Mouse (Mus musculus) lung, embryonic 14.5 days (tissue): ENCODE measurements around the gene Nrp2. TPM values are rescaled to one million over a fixed set of nuclear protein-coding genes. Genes with fewer than 3 reads are reported as not detected.

Experiments
- ATAC-seq: fragments of 200-750 bp; cut with Nextera tagmentation; 2 replicates; pipeline ENCODE4 v1.8.0; 2017; ENCODE audit warnings: mild to moderate bottlenecking, moderate TSS enrichment, moderate library complexity; ENCODE audit not compliant: insufficient read depth
- DNase-seq: peaks from one replicate; pipeline ENCODE4 v3.0.0-alpha.2; 2015
- H3K27ac ChIP-seq: fragments of 300-500 bp; sonication (generic); 2 replicates; pipeline ENCODE4 v1.5.1; 2014; ENCODE audit warnings: low read depth, mild to moderate bottlenecking, moderate library complexity
- H3K27me3 ChIP-seq: fragments of 300-500 bp; sonication (generic); 2 replicates; pipeline ENCODE4 v1.6.1; 2014; ENCODE audit warnings: low read length, control low read depth; ENCODE audit not compliant: insufficient read depth
- H3K36me3 ChIP-seq: fragments of 300-500 bp; sonication (generic); 2 replicates; pipeline ENCODE4 v1.6.1; 2014; ENCODE audit warnings: control low read depth; ENCODE audit not compliant: insufficient read depth
- H3K4me1 ChIP-seq: fragments of 300-500 bp; sonication (generic); 2 replicates; pipeline ENCODE4 v1.6.1; 2014; ENCODE audit warnings: antibody characterized with exemption, control low read depth; ENCODE audit not compliant: insufficient read depth
- H3K4me2 ChIP-seq: fragments of 300-500 bp; sonication (generic); 2 replicates; pipeline ENCODE4 v1.6.1; 2014; ENCODE audit warnings: mild to moderate bottlenecking
- H3K4me3 ChIP-seq: fragments of 300-500 bp; sonication (generic); 2 replicates; pipeline ENCODE4 v1.5.1; 2014; ENCODE audit warnings: low read depth, low read length
- H3K9ac ChIP-seq: fragments of 300-500 bp; sonication (generic); 2 replicates; pipeline ENCODE4 v1.6.1; 2014
- H3K9me3 ChIP-seq: fragments of 300-500 bp; sonication (generic); 2 replicates; pipeline ENCODE4 v1.6.1; 2016; ENCODE audit warnings: low read depth, low read length, control low read depth
- CTCF ChIP-seq: IDR thresholded peaks from 2 replicates; pipeline ENCODE4 v1.5.1; 2016; ENCODE audit warnings: antibody characterized with exemption, low read depth
- WGBS: fragments of 180-500 bp; shearing (Covaris S2); extraction: QIAGEN DNeasy Blood & Tissue Kit; methylation state at CpG from one replicate; pipeline ENCODE4 v1.1.7; 2014; 5-methylcytosine and 5-hydroxymethylcytosine counted together
- polyA plus RNA-seq: library from polyadenylated mRNA; unstranded; fragments of >200 nt; fragmentation: Nextera tagmentation; extraction: Ambion mirVana; gene quantifications from 2 replicates; pipeline ENCODE4 v1.2.1, GENCODE M21; 2014

The Nrp2 gene
- polyA plus RNA-seq, 1 experiment from 2014 or later = 10.8 TPM

- Histone ChIP-seq H3K36me3 (no peaks in the 10 kb centered on the region), H3K4me1 (0 out of 2 replicates have a peak, but pooled peaks cover 1% of the 10 kb centered on the region), H3K4me2 (0 out of 2 replicates have a peak overlapping the region, but pooled peaks have one; percentile 40), H3K4me3 (no peak overlapping the region), H3K27ac (no peak overlapping the region), H3K9ac (no peak overlapping the region), H3K27me3 (no peaks in the 10 kb centered on the region), H3K9me3 (no peaks in the 10 kb centered on the region)
- WGBS = 25% methylated on average over 3 of the region's 3 CpGs
- no peak for DNase-seq
- ATAC-seq = no peak
- no peak for TF ChIP-seq CTCF
Measured at GRCm38 (mm10) chr1:62697353-62697752, 5.7 kb upstream of the Nrp2 start.

- 78% methylated on average over 4 of the region's 4 CpGs for WGBS
- DNase-seq = no peak
- Histone ChIP-seq H3K27me3 (peaks cover 2% of the 10 kb centered on the region; the same call in 1 of the 2 replicates), H3K4me3 (no peak overlapping the region), H3K9me3 (no peaks in the 10 kb centered on the region), H3K4me2 (no peak overlapping the region), H3K36me3 (no peaks in the 10 kb centered on the region), H3K4me1 (no peaks in the 10 kb centered on the region), H3K27ac (no peak overlapping the region), H3K9ac (no peak overlapping the region)
- TF ChIP-seq CTCF = no peak
- ATAC-seq = no peak
Measured at GRCm38 (mm10) chr1:62699801-62700200, 3.3 kb upstream of the Nrp2 start.

GRCm38 (mm10) chr1:62701065-62701921 lies 1.8 kb upstream of the Nrp2 start:
- H3K36me3 ChIP-seq = no peaks in the 10 kb centered on the region
- TF ChIP-seq CTCF = peak; percentile 87
- H3K4me3 ChIP-seq = no peak overlapping the region
- no peak overlapping the region for H3K9ac ChIP-seq
- no peak overlapping the region for H3K4me2 ChIP-seq
- H3K27ac ChIP-seq = no peak overlapping the region
- ATAC-seq (peak; percentile 47; the same call in 1 of the 2 replicates), DNase-seq (peak; percentile 95)
- no peaks in the 10 kb centered on the region for H3K9me3 ChIP-seq
- 27% methylated on average over 10 of the region's 10 CpGs for WGBS
- 0 out of 2 replicates have a peak, but pooled peaks cover 6% of the 10 kb centered on the region for H3K4me1 ChIP-seq
- peaks cover 17% of the 10 kb centered on the region for H3K27me3 ChIP-seq

GRCm38 (mm10) chr1:62702743-62703142 lies 342 bp upstream of the Nrp2 start:
- under 1% methylated on average over 25 of the region's 25 CpGs for WGBS
- H3K36me3 ChIP-seq = no peaks in the 10 kb centered on the region
- peak overlapping the region; percentile 58 for H3K4me3 ChIP-seq
- peak overlapping the region; percentile 58 for H3K9ac ChIP-seq
- TF ChIP-seq CTCF = no peak
- peaks cover 17% of the 10 kb centered on the region for H3K27me3 ChIP-seq
- H3K4me2 ChIP-seq = peak overlapping the region; percentile 94
- peak overlapping the region; percentile 13; the same call in 1 of the 2 replicates for H3K27ac ChIP-seq
- H3K9me3 ChIP-seq = no peaks in the 10 kb centered on the region
- H3K4me1 ChIP-seq = 0 out of 2 replicates have a peak, but pooled peaks cover 6% of the 10 kb centered on the region
- ATAC-seq (no peak), DNase-seq (peak; percentile 51)

GRCm38 (mm10) chr1:62704117-62704888 lies 1.2 kb downstream of the Nrp2 start:
- H3K9ac ChIP-seq = peak overlapping the region; percentile 66
- WGBS = 3% methylated on average over 9 of the region's 9 CpGs
- H3K27me3 ChIP-seq = peaks cover 25% of the 10 kb centered on the region
- ATAC-seq (no peak), DNase-seq (peak; percentile 43)
- no peaks in the 10 kb centered on the region for H3K9me3 ChIP-seq
- peak overlapping the region; percentile 94 for H3K4me2 ChIP-seq
- no peaks in the 10 kb centered on the region for H3K36me3 ChIP-seq
- no peak; the same call in 1 of the 2 replicates for TF ChIP-seq CTCF
- H3K27ac ChIP-seq = peak overlapping the region; percentile 25; the same call in 1 of the 2 replicates
- H3K4me3 ChIP-seq = peak overlapping the region; percentile 58
- 0 out of 2 replicates have a peak, but pooled peaks cover 6% of the 10 kb centered on the region for H3K4me1 ChIP-seq

GRCm38 (mm10) chr1:62704889-62705516 lies 1.9 kb downstream of the Nrp2 start:
- peaks cover 11% of the 10 kb centered on the region; the same call in 1 of the 2 replicates for H3K4me1 ChIP-seq
- peaks cover 25% of the 10 kb centered on the region for H3K27me3 ChIP-seq
- peak overlapping the region; percentile 66 for H3K9ac ChIP-seq
- H3K4me2 ChIP-seq = peak overlapping the region; percentile 94
- peak overlapping the region; percentile 58 for H3K4me3 ChIP-seq
- WGBS = 7% methylated on average over 16 of the region's 16 CpGs
- DNase-seq (no peak), ATAC-seq (no peak)
- H3K9me3 ChIP-seq = no peaks in the 10 kb centered on the region
- no peak for TF ChIP-seq CTCF
- no peaks in the 10 kb centered on the region for H3K36me3 ChIP-seq
- peak overlapping the region; percentile 11; the same call in 1 of the 2 replicates for H3K27ac ChIP-seq
